ENCODE assay signal across 8 mouse cellular contexts in genomic region chr12:112950040-112950760, GRCm38 (mm10). TPM values are rescaled to one million over a fixed set of nuclear protein-coding genes. Genes with fewer than 3 reads are reported as not detected.
DNase-seq lines count a peak whose midpoint lies in the region; ATAC-seq lines count a peak whose summit lies in the region.

No protein-coding gene starts in this region.

- H3K27me3 ChIP-seq in hindbrain, embryonic 11.5 days (ENCODE audit: control insufficient read depth, insufficient read depth, low read length): no peaks in the 10 kb centered on the region

- peak overlapping the region; percentile 89 for H3K9ac ChIP-seq in hindbrain, embryonic 11.5 days (ENCODE audit: low read depth, low read length)

- H3K27ac ChIP-seq in hindbrain, embryonic 11.5 days (ENCODE audit: low read depth, low read length): peak overlapping the region; percentile 91

- H3K4me3 ChIP-seq in hindbrain, embryonic 11.5 days (ENCODE audit: low read depth, low read length): peak overlapping the region; percentile 54

- under 1% methylated on average over 52 of the region's 58 CpGs for WGBS in hindbrain, embryonic 11.5 days

- peak; percentile 92 for DNase-seq in NIH3T3 (ENCODE audit: low read depth)
- DNase-seq in cerebellum, adult 9-11 months: peak; percentile 95
- peak; percentile 85 to 95 for DNase-seq in frontal cortex, adult 2 months (ENCODE audit: extremely low spot score in 1 of 2, low spot score in 1 of 2)
- peak; percentile 95 for DNase-seq in hindbrain, embryonic 11.5 days (ENCODE audit: low spot score)
- peak; percentile 90 to 94 for DNase-seq in layer of hippocampus, postnatal 14 days (ENCODE audit: low spot score in 2 of 2)
- peak; percentile 95 for DNase-seq in lung, postnatal 10 days
- DNase-seq in retina, adult 2 months (ENCODE audit: low read depth, low spot score): peak; percentile 61
- DNase-seq in thymus, postnatal 25 days: peak; percentile 81

- no peaks in the 10 kb centered on the region for H3K36me3 ChIP-seq in hindbrain, embryonic 11.5 days (ENCODE audit: control insufficient read depth, insufficient read depth, low read length)

- peak overlapping the region; percentile 68 for H3K4me2 ChIP-seq in hindbrain, embryonic 11.5 days (replicated peaks; ENCODE audit: low read depth, low read length)

- no peaks in the 10 kb centered on the region for H3K9me3 ChIP-seq in hindbrain, embryonic 11.5 days (ENCODE audit: control insufficient read depth, low read length)

- 0 out of 2 replicates have a peak, but pooled peaks cover 2% of the 10 kb centered on the region for H3K4me1 ChIP-seq in hindbrain, embryonic 11.5 days (replicated peaks; ENCODE audit: control insufficient read depth, insufficient read depth, low read length)

- peak; percentile 86 for ATAC-seq in hindbrain, embryonic 11.5 days (ENCODE audit: low FRiP score)

RNA-seq across cellular contexts. Expression of gene Nudt14, which starts 8.3 kb away (rescaled TPM):
- 19.0 and 22.4 TPM in 2 replicates for polyA plus RNA-seq in frontal cortex, adult 2 months (2012; rRNA removed)
- polyA plus RNA-seq in hindbrain, embryonic 11.5 days (2014; fragmentation: Nextera tagmentation; extraction: Ambion mirVana): 57.3 and 69.9 TPM in 2 replicates
- total RNA-seq in layer of hippocampus, postnatal 14 days (2021): 10 to 100 TPM in 1 of 2 experiments, 1 to 10 TPM in 1; 7.5 to 11.1 TPM

RNA-seq across cellular contexts. Expression of gene Jag2, which starts 20.6 kb away (rescaled TPM):
- 43.0 and 48.3 TPM in 2 replicates for polyA plus RNA-seq in frontal cortex, adult 2 months (2012; rRNA removed)
- polyA plus RNA-seq in hindbrain, embryonic 11.5 days (2014; fragmentation: Nextera tagmentation; extraction: Ambion mirVana): 4.2 and 4.7 TPM in 2 replicates
- 10 to 100 TPM; 45.2 to 50.8 TPM for total RNA-seq in layer of hippocampus, postnatal 14 days (2021)

RNA-seq across cellular contexts. Expression of gene Btbd6, which starts 26.1 kb away (rescaled TPM):
- polyA plus RNA-seq in frontal cortex, adult 2 months (2012; rRNA removed): 70.7 and 75.5 TPM in 2 replicates
- 25.6 and 26.8 TPM in 2 replicates for polyA plus RNA-seq in hindbrain, embryonic 11.5 days (2014; fragmentation: Nextera tagmentation; extraction: Ambion mirVana)
- 10 to 100 TPM; 47.1 to 47.2 TPM for total RNA-seq in layer of hippocampus, postnatal 14 days (2021)

RNA-seq across cellular contexts. Expression of gene Brf1, which starts 50.3 kb away (rescaled TPM):
- polyA plus RNA-seq in frontal cortex, adult 2 months (2012; rRNA removed): 46.5 and 51.5 TPM in 2 replicates
- 53.6 and 57.8 TPM in 2 replicates for polyA plus RNA-seq in hindbrain, embryonic 11.5 days (2014; fragmentation: Nextera tagmentation; extraction: Ambion mirVana)
- 10 to 100 TPM; 51.2 to 58.9 TPM for total RNA-seq in layer of hippocampus, postnatal 14 days (2021)

Comparison
In these comparisons a context has a peak if more than half of its experiments do, and no peak if none do; other contexts are left out.
1. Peak in every context shown above with its lines: DNase-seq, ATAC-seq, H3K4me3 ChIP-seq and H3K27ac ChIP-seq.